Mouse (Mus musculus) limb, embryonic 15.5 days (tissue): ENCODE measurements around the gene Sit1. TPM values are rescaled to one million over a fixed set of nuclear protein-coding genes. Genes with fewer than 3 reads are reported as not detected.

Experiments used
- ATAC-seq: fragments of 200-750 bp; cut with Nextera tagmentation; 2 replicates; pipeline ENCODE4 v1.8.0; 2017; ENCODE audit warnings: low read depth, moderate TSS enrichment; ENCODE audit not compliant: insufficient number of reproducible peaks, low FRiP score, low TSS enrichment
- H3K27ac ChIP-seq: fragments of 300-500 bp; sonication (generic); 2 replicates; pipeline ENCODE4 v1.5.1; 2015; ENCODE audit warnings: moderate library complexity, mild to moderate bottlenecking, inconsistent platforms
- H3K27me3 ChIP-seq: fragments of 300-500 bp; sonication (generic); 2 replicates; pipeline ENCODE4 v1.6.1; 2015; ENCODE audit warnings: inconsistent platforms
- H3K36me3 ChIP-seq: fragments of 300-500 bp; sonication (generic); 2 replicates; pipeline ENCODE4 v1.6.1; 2015; ENCODE audit warnings: inconsistent platforms
- H3K4me1 ChIP-seq: fragments of 300-500 bp; sonication (generic); 2 replicates; pipeline ENCODE4 v1.6.1; 2015; ENCODE audit warnings: inconsistent platforms
- H3K4me2 ChIP-seq: fragments of 300-500 bp; sonication (generic); 2 replicates; pipeline ENCODE4 v1.6.1; 2015; ENCODE audit warnings: mild to moderate bottlenecking, inconsistent platforms
- H3K4me3 ChIP-seq: fragments of 300-500 bp; sonication (generic); 2 replicates; pipeline ENCODE4 v1.5.1; 2015; ENCODE audit warnings: mild to moderate bottlenecking, inconsistent platforms
- H3K9ac ChIP-seq: fragments of 300-500 bp; sonication (generic); 2 replicates; pipeline ENCODE4 v1.6.1; 2015; ENCODE audit warnings: inconsistent platforms
- H3K9me3 ChIP-seq: fragments of 300-500 bp; sonication (generic); 2 replicates; pipeline ENCODE4 v1.6.1; 2016; ENCODE audit warnings: inconsistent platforms
- WGBS: fragments of 180-500 bp; shearing (Covaris S2); methylation state at CpG from one replicate; pipeline ENCODE4 v1.1.7; 2015; 5-methylcytosine and 5-hydroxymethylcytosine counted together
- polyA plus RNA-seq: library from polyadenylated mRNA; unstranded; fragments of >200 nt; fragmentation: Nextera tagmentation; extraction: Ambion mirVana; gene quantifications from 2 replicates; pipeline ENCODE4 v1.2.1, GENCODE M21; 2015

Gene Sit1
- not detected in 2 replicates for polyA plus RNA-seq

GRCm38 (mm10) chr4:43483535-43484091 is at the start of gene Sit1:
Gene Sit1 (minus strand): TSS chr4:43483734.
- Histone ChIP-seq H3K27ac (no peak within 1 kb of the TSS), H3K9ac (no peak within 1 kb of the TSS), H3K4me2 (no peak within 1 kb of the TSS), H3K27me3 (no peaks in the 10 kb centered on the region), H3K4me3 (no peak within 1 kb of the TSS), H3K36me3 (no peaks in the 10 kb centered on the region), H3K9me3 (no peaks in the 10 kb centered on the region), H3K4me1 (no peaks in the 10 kb centered on the region)
- WGBS = 54% methylated on average over 12 of the region's 12 CpGs
- ATAC-seq = no peak

- Histone ChIP-seq H3K27ac (no peak overlapping the region), H3K4me3 (no peak overlapping the region), H3K4me1 (no peaks in the 10 kb centered on the region), H3K36me3 (peaks cover 80% of the 10 kb centered on the region), H3K9me3 (no peaks in the 10 kb centered on the region), H3K9ac (no peak overlapping the region), H3K27me3 (no peaks in the 10 kb centered on the region), H3K4me2 (no peak overlapping the region)
- 87% methylated on average over 9 of the region's 9 CpGs for WGBS
- no peak for ATAC-seq
Observed at GRCm38 (mm10) chr4:43533270-43533669, 49.7 kb upstream of the Sit1 start.

- Histone ChIP-seq H3K9ac (no peak overlapping the region), H3K27me3 (0 out of 2 replicates have a peak, but pooled peaks cover under 1% of the 10 kb centered on the region), H3K4me2 (no peak overlapping the region), H3K4me3 (no peak overlapping the region), H3K36me3 (peaks cover 54% of the 10 kb centered on the region), H3K4me1 (no peaks in the 10 kb centered on the region), H3K27ac (no peak overlapping the region), H3K9me3 (no peaks in the 10 kb centered on the region)
- 24% methylated on average over 7 of the region's 7 CpGs for WGBS
- no peak for ATAC-seq
Observed at GRCm38 (mm10) chr4:43530581-43530980, 47.0 kb upstream of the Sit1 start.

- Histone ChIP-seq H3K36me3 (peaks cover 49% of the 10 kb centered on the region), H3K27ac (no peak overlapping the region), H3K4me3 (no peak overlapping the region), H3K9me3 (no peaks in the 10 kb centered on the region), H3K4me2 (no peak overlapping the region), H3K4me1 (no peaks in the 10 kb centered on the region), H3K9ac (no peak overlapping the region), H3K27me3 (0 out of 2 replicates have a peak, but pooled peaks cover 5% of the 10 kb centered on the region)
- no peak for ATAC-seq
- 65% methylated on average over 8 of the region's 8 CpGs for WGBS
Observed at GRCm38 (mm10) chr4:43530081-43530501, 46.6 kb upstream of the Sit1 start.

- 79% methylated on average over 9 of the region's 9 CpGs for WGBS
- H3K4me3 ChIP-seq = no peak overlapping the region
- H3K27me3 ChIP-seq = 0 out of 2 replicates have a peak, but pooled peaks cover 5% of the 10 kb centered on the region
- H3K4me1 ChIP-seq = peaks cover 11% of the 10 kb centered on the region
- no peak overlapping the region for H3K27ac ChIP-seq
- H3K36me3 ChIP-seq = peaks cover 33% of the 10 kb centered on the region
- no peak overlapping the region for H3K4me2 ChIP-seq
- no peaks in the 10 kb centered on the region for H3K9me3 ChIP-seq
- no peak for ATAC-seq
- H3K9ac ChIP-seq = no peak overlapping the region
Observed at GRCm38 (mm10) chr4:43528487-43528886, 45.0 kb upstream of the Sit1 start.

GRCm38 (mm10) chr4:43527880-43528279 is 44.3 kb upstream of the Sit1 start:
- H3K9me3 ChIP-seq = no peaks in the 10 kb centered on the region
- WGBS = 66% methylated on average over 5 of the region's 5 CpGs
- 0 out of 2 replicates have a peak, but pooled peaks cover 5% of the 10 kb centered on the region for H3K27me3 ChIP-seq
- ATAC-seq = no peak
- H3K4me3 ChIP-seq = no peak overlapping the region
- peaks cover 17% of the 10 kb centered on the region for H3K4me1 ChIP-seq
- H3K9ac ChIP-seq = no peak overlapping the region
- peaks cover 27% of the 10 kb centered on the region for H3K36me3 ChIP-seq
- no peak overlapping the region for H3K27ac ChIP-seq
- no peak overlapping the region for H3K4me2 ChIP-seq

- Histone ChIP-seq H3K4me3 (0 out of 2 replicates have a peak overlapping the region, but pooled peaks have one; percentile 7), H3K9ac (no peak overlapping the region), H3K4me2 (peak overlapping the region; percentile 31), H3K4me1 (peaks cover 51% of the 10 kb centered on the region), H3K36me3 (peaks cover 12% of the 10 kb centered on the region), H3K9me3 (no peaks in the 10 kb centered on the region), H3K27me3 (0 out of 2 replicates have a peak, but pooled peaks cover 8% of the 10 kb centered on the region), H3K27ac (no peak overlapping the region)
- ATAC-seq = no peak
- WGBS = 11% methylated on average over 6 of the region's 6 CpGs
Observed at GRCm38 (mm10) chr4:43519956-43520355, 36.4 kb upstream of the Sit1 start.

- Histone ChIP-seq H3K36me3 (peaks cover 12% of the 10 kb centered on the region), H3K9me3 (no peaks in the 10 kb centered on the region), H3K4me3 (0 out of 2 replicates have a peak overlapping the region, but pooled peaks have one; percentile 7), H3K27ac (no peak overlapping the region), H3K4me2 (peak overlapping the region; percentile 31), H3K9ac (no peak overlapping the region), H3K4me1 (peaks cover 52% of the 10 kb centered on the region), H3K27me3 (0 out of 2 replicates have a peak, but pooled peaks cover 8% of the 10 kb centered on the region)
- ATAC-seq = no peak
- WGBS = 31% methylated on average over 10 of the region's 10 CpGs
Observed at GRCm38 (mm10) chr4:43519551-43519950, 36.0 kb upstream of the Sit1 start.

GRCm38 (mm10) chr4:43515764-43516708 is 32.5 kb upstream of the Sit1 start:
- WGBS = 71% methylated on average over 11 of the region's 11 CpGs
- Histone ChIP-seq H3K27me3 (0 out of 2 replicates have a peak, but pooled peaks cover 8% of the 10 kb centered on the region), H3K36me3 (peaks cover 12% of the 10 kb centered on the region), H3K4me1 (peaks cover 22% of the 10 kb centered on the region), H3K27ac (no peak overlapping the region), H3K4me3 (no peak overlapping the region), H3K9me3 (no peaks in the 10 kb centered on the region), H3K9ac (no peak overlapping the region), H3K4me2 (no peak overlapping the region)
- ATAC-seq = no peak

GRCm38 (mm10) chr4:43513791-43514190 is 30.3 kb upstream of the Sit1 start:
- WGBS = 58% methylated on average over 4 of the region's 4 CpGs
- Histone ChIP-seq H3K36me3 (peaks cover 12% of the 10 kb centered on the region; the same call in 1 of the 2 replicates), H3K9me3 (no peaks in the 10 kb centered on the region), H3K27me3 (0 out of 2 replicates have a peak, but pooled peaks cover 1% of the 10 kb centered on the region), H3K4me3 (no peak overlapping the region), H3K9ac (no peak overlapping the region), H3K4me2 (no peak overlapping the region), H3K4me1 (peaks cover 13% of the 10 kb centered on the region), H3K27ac (no peak overlapping the region)
- no peak for ATAC-seq

GRCm38 (mm10) chr4:43513300-43513699 is 29.8 kb upstream of the Sit1 start:
- WGBS = 90% methylated on average over 4 of the region's 4 CpGs
- peaks cover 15% of the 10 kb centered on the region for H3K4me1 ChIP-seq
- H3K4me2 ChIP-seq = no peak overlapping the region
- H3K27ac ChIP-seq = no peak overlapping the region
- no peak overlapping the region for H3K9ac ChIP-seq
- no peak overlapping the region for H3K4me3 ChIP-seq
- peaks cover 12% of the 10 kb centered on the region; the same call in 1 of the 2 replicates for H3K36me3 ChIP-seq
- no peaks in the 10 kb centered on the region for H3K27me3 ChIP-seq
- no peak for ATAC-seq
- H3K9me3 ChIP-seq = no peaks in the 10 kb centered on the region

- peaks cover 8% of the 10 kb centered on the region; the same call in 1 of the 2 replicates for H3K36me3 ChIP-seq
- no peak overlapping the region for H3K9ac ChIP-seq
- H3K27me3 ChIP-seq = no peaks in the 10 kb centered on the region
- H3K4me1 ChIP-seq = peaks cover 21% of the 10 kb centered on the region
- no peak overlapping the region for H3K27ac ChIP-seq
- 55% methylated on average over 7 of the region's 7 CpGs for WGBS
- no peak overlapping the region for H3K4me3 ChIP-seq
- no peaks in the 10 kb centered on the region for H3K9me3 ChIP-seq
- no peak for ATAC-seq
- H3K4me2 ChIP-seq = no peak overlapping the region
Observed at GRCm38 (mm10) chr4:43512653-43513052, 29.1 kb upstream of the Sit1 start.
